Mouse (Mus musculus) megakaryocyte progenitor cell, adult 5-6 weeks (primary cell): ENCODE measurements around the gene Adgrl1. TPM values are rescaled to one million over a fixed set of nuclear protein-coding genes. Genes with fewer than 3 reads are reported as not detected.

ENCODE experiments used
- ATAC-seq: replicated peaks from 2 replicates; pipeline ENCODE4 v1.8.0; 2016; ENCODE audit warnings: mild to moderate bottlenecking, moderate TSS enrichment, inconsistent platforms; ENCODE audit not compliant: poor library complexity
- total RNA-seq, 2 experiments: library from RNA; stranded (forward) in 1 of 2; stranded (reverse) in 1 of 2; fragments of 157-497, 149-512 nt in 1 of 2; fragments of 200-1000 nt in 1 of 2; gene quantifications; 2 replicates each; pipeline versions ENCODE4 v1.2.3 to v1.2.4; 2015 to 2017

Adgrl1 gene
- total RNA-seq (2015) (2.9 and 5.9 TPM in 2 replicates), total RNA-seq (2017) (2.3 and 2.4 TPM in 2 replicates)

GRCm38 (mm10) chr8:83899363-83900252 lies at the start of gene Adgrl1:
Gene Adgrl1, plus strand, starts transcription at chr8:83900105.
- peak; percentile 59 for ATAC-seq

- ATAC-seq, result no peak
Measured at GRCm38 (mm10) chr8:83852329-83852728, 47.6 kb upstream of the Adgrl1 start.

DNA sequence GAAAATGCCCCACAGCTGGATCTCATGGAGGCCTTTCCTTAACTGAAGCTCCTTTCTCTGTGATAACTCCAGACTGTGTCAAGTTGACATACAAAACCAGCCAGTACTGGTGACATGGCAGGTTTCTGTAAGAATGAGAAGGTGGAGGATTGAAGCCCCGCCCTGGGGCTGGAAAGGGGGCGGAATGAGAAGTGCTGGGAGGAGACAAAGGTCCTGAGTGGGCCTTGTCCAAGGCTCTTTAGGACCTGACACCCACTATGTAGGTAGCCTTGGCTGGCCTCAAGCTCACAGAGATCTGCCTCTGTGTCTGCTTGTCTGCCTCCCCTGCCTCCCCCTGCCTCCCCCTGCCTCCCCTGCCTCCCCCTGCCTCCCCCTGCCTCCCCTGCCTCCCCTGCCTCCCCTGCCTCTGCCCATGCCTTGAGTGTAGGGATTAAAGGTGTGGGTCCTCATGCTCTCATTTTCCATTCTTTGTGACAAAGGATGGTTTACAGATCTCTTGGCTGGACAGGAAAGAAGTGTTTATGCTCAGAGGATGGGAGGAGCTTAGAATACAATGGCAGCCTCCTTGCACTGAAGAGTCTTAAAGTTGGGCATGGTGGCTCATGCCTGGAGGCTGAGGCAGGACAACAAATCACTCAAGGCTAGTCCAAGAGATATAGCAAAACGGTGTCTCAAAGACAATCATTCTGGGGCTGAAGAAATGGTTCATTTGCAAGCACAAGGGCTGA lies 46.4 kb upstream of the Adgrl1 start:
- no peak for ATAC-seq

GRCm38 (mm10) chr8:83856486-83857065 lies 43.3 kb upstream of the Adgrl1 start:
- ATAC-seq, result no peak

DNA sequence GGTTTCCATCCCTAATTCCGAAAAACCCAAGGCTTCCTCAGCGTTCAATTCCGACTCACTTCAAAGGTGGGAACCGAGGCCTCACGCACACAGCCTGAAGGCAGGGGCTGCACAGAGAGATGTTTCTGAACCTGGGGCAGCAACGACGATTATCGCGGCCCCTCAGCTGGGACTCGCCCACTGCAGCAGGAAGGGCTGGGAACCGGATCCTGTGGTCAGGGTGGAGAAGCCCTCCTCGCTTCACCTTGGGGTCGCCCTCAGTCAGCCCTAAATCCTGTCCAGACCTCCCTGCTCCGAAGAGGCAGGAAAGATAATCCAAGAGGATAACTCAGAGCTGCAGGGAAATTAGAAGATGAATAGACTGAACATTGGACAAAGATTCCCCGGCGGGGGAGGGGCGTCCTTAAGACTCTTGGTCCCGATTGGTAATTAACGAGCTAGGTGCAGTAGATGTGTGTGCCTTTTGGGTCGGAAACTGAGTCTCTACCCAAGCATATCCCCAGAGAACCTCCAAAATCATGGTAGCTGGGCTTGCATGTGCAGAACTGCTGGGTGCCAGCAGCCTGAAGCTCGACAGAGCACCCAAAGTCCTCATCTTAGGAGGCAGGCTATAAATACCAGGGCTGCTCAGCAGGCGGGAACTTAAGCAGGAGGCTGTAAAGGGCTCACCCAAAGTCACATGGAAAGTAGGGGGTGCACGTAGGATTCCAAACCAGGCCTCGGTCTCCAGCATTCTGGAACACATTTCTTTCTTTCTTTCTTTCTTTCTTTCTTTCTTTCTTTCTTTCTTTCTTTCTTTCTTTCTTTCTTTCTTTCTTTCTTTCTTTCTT lies 37.3 kb upstream of the Adgrl1 start:
- ATAC-seq, result 0 out of 2 replicates have a peak, but pooled peaks have one; percentile 11

DNA sequence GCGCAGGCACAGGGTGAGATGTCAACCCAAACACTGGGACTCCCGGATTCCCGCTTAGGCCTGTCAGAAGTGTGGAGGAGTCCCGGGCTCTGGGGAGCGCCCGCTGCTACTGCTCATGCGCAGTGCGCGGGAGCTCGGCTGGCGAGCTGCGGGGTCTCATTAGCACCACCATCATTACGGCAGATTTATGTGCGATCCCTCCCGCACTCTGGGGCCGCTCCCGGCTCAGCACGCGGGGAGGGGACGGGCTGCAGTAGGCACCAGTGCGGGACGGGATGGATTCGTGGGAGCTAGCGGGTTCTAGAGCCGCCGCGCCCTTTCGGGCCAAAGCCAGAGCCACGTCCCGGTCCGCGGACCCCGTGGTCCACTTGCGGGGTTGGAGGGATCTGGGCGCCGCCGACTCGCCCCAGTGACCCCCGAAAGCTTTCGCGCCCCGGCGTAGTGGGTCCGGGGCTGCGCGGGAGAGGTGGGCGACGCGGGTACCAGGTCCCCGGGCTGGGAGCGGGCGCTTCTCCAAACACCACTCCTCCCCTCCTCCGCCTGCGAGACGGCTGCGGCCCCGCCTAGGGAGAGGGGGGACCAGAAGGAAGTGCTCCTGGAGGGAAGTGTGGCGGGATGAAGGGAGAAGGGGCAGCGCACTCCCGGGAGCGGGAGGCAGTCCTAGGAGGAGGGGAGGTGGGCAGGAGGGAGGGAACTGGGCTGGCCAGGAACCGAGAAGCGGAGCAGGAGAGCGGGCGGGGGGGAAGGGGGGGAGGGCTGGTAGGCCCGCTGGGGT lies 24.8 kb upstream of the Adgrl1 start:
- ATAC-seq, result 0 out of 2 replicates have a peak, but pooled peaks have one; percentile 17

DNA sequence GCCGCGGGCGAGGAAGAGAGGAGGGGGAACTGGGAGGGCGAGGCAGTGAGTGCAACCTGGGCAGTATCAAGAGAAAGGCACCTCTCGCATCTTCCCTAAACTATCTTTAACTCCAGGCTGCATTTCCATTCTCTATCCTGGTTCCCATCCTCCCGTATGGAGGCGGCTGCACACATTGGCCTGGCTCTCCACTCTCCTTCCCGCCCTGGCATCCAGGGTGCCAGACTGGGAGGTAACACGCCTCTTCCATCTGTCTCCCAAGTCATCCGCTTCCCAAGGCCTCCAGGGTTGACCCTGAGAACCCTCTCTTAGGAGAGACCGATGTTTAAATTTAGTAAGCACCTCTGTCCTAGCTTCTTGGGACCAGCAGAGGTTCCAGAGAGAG lies 24.3 kb upstream of the Adgrl1 start:
- ATAC-seq, result no peak

DNA sequence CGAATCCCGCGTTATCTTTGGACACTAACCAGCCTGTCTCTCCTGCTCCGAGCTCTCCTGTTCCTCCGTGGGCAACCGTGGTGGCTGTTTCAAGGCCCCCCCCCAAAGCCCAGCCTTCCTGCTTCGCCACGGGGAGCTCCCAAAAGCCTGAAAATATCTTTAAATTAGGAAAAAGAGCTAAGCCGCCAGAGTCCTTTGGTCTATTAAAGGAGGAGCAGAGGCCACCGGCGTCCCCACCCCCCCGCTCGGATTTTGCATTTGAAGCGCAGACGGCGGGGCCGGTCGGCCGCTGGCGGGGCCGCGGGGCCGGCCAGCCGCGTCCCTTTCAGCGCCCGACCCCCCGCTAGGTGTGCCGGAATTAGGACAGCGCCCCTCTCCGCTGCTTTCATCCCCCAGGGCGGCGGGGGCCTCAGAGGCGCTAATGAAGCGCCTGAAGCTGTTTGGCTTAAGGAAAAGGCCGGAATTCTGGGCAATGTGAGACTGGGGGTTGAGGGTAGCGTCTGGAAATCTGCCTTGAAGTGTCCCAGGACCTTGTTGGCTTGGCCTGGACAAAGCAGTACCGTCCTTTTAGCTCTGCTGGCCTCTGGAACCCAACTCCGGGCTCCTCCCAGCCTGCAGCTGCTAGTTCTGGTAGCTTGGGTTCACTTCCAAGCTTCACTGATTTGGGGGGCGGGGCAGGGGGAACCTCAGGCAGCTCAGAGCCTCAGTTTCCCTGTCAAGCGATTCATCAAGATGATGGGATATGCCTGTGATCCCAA lies 23.6 kb upstream of the Adgrl1 start:
- no peak for ATAC-seq

DNA sequence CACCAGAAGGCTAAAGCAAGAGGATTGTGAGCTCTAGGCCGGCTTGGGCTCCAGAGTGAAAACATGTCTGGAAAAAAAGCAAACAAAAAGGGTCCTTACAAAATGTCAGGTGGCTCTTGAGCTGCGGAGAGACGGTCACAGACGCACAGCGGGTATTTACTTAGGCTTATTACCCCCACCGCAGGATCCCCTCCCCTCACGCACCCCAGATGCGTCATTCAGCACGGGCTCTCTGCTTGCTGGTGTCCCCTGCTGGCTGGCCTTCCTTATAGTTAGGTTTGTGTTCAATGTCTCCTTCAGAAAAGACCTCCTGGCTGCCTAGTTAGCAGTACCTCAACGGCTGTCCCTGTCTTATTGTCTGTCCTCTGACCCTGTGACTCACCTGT lies 23.1 kb upstream of the Adgrl1 start:
- ATAC-seq, result 0 out of 2 replicates have a peak, but pooled peaks have one; percentile 34

DNA sequence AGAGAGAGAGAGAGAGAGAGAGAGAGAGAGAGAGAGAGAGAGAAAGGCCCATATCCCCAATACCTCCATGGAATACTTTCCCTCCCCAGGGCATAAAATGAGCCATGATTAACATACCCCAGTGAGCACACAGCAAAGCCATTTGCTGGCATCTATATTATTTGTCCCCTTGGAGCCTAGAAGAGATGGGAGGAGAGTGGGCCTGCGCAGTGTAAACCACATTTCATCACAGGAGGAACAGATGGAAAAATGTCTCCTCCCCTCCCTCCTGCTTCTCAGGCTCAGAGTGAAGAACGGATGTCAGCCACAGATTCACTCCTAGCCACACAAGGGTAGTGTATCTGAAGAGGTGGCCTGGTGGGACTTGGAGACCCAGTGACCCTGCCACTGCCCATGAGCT lies 11.5 kb upstream of the Adgrl1 start:
- no peak for ATAC-seq

- ATAC-seq, result no peak
Measured at GRCm38 (mm10) chr8:83892061-83892460, 7.8 kb upstream of the Adgrl1 start.

DNA sequence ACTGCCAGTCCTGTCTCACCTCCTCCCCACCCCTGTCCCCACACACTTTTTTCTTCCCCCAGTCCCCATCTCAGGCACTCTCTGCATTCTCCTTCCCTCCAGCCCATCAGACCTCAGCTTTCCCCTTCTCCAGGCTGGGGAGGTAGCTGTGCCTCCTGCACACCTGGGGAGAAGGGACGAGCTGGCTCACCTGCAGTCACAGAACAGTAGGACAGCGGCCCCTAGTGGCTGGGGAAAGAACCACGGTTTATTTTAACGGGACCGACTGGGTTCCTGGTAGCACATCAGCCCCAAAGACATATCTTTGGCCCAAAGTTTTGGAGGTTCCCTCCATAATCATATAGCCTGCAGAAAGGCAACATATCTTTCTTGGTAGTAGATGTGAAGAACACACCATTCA lies 6.0 kb upstream of the Adgrl1 start:
- ATAC-seq, result peak; percentile 49; the same call in 1 of the 2 replicates

GRCm38 (mm10) chr8:83895894-83896293 lies 4.0 kb upstream of the Adgrl1 start:
- ATAC-seq, result peak; percentile 63

GRCm38 (mm10) chr8:83896461-83896860 lies 3.4 kb upstream of the Adgrl1 start:
- ATAC-seq, result no peak

DNA sequence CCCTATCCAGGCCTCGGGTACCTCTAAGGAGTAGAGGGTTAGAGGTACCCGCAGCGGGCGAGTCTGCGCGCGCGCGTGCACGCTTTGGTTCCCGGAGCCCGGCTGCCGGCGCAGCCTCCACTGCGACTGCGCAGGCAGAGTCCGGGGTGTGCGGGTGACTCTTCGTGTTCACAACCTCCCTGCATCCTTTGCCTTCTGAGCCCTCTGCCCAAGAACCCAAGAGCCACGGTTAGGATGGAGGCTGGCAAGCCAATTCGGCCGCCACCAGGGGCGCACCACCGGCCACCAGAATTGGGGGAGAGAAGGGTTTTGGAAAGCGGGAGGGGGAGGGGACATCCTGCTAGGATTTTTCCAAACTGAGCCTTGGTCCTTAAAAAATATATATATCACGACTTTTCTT lies 2.7 kb upstream of the Adgrl1 start:
- no peak for ATAC-seq

DNA sequence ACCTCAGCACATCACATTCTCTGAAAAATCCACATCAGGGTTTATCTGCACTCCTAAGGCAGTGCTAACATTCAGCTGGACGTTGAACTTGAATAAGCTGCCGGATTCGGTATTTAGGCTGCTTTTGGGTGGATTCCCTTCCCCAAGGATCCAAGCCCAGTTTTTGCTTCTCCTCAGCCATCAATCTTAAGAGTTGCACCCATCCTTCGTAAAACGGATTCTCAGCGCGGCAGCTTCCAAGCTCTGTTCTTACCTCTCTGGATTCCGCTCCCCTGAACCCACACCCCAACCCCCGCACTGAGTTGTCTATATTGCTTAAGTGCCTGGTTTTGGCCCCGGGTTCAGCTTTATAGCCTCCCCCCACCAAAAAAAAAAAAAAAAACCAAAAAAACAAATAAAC lies 1.4 kb upstream of the Adgrl1 start:
- no peak for ATAC-seq

- peak; percentile 14; the same call in 1 of the 2 replicates for ATAC-seq
Measured at GRCm38 (mm10) chr8:83898985-83899362, 931 bp upstream of the Adgrl1 start.

DNA sequence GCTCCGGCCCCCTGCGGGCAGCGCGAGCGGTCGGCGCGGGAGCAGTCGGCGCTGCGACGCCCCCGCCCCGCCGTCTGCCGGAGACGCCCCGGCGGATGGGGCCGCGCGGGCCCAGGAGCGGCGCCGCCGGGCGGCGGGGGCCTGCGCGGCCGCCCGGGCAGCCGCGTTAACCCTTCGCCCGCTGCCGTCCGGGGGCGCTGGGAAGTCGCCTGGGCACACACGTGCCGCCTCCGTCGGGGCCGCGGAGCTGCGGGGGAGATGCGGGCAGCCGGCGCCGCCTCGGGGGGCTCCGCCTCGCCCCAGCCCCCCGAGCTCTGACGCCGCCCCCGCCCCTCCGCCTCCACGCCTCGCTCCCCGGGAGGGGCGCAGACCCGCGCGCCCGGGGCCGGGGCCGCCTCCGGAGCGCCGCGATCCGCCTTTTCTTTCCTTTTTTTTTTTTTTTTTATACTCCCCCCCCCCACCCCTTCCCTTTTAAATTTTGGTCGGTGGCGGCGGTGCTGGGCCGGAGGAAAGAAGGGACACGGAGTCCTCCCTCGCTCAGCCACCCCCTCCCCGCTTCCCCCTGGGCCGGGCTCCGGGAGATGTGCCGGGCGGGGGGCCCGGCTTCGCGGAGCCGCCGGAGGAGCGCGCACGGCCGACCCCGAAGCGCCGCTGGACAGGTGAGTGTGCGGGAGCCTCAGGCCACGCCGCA lies 506 bp downstream of the Adgrl1 start:
- no peak for ATAC-seq

- ATAC-seq, result no peak
Measured at GRCm38 (mm10) chr8:83900957-83901270, 1.0 kb downstream of the Adgrl1 start.
